Mouse (Mus musculus) neural tube, embryonic 11.5 days (tissue): ENCODE measurements at regions not wholly inside any gene's neighbourhood (a gene's known extent, or its start where the extent isn't known, plus 50 kb on each side); places are given as distances from the start of the nearest gene placed in this dataset.
"Not testable (repeated sequence)": the region's sequence is repeated elsewhere in the genome, so short reads cannot be mapped to it uniquely, and the experiment has no call there.

Experiments
- ATAC-seq: fragments of 200-750 bp; cut with Nextera tagmentation; 2 replicates; pipeline ENCODE4 v1.8.0; 2017; ENCODE audit warnings: moderate number of reproducible peaks, mild to moderate bottlenecking, moderate TSS enrichment, moderate library complexity; ENCODE audit not compliant: insufficient read depth, low FRiP score, low TSS enrichment
- DNase-seq: peaks from one replicate; pipeline ENCODE4 v3.0.0-alpha.2; 2015; ENCODE audit warnings: low spot score
- H3K27ac ChIP-seq: fragments of 300-500 bp; sonication (generic); 2 replicates; pipeline ENCODE4 v1.5.1; 2014; ENCODE audit warnings: low read depth, mild to moderate bottlenecking, low read length
- H3K27me3 ChIP-seq: fragments of 300-500 bp; sonication (generic); 2 replicates; pipeline ENCODE4 v1.6.1; 2014; ENCODE audit warnings: mild to moderate bottlenecking, low read length, mixed read lengths; ENCODE audit not compliant: control insufficient read depth, insufficient read depth
- H3K36me3 ChIP-seq: fragments of 300-500 bp; sonication (generic); 2 replicates; pipeline ENCODE4 v1.6.1; 2014; ENCODE audit warnings: mild to moderate bottlenecking, low read length, moderate library complexity, mixed read lengths; ENCODE audit not compliant: control insufficient read depth, insufficient read depth
- H3K4me1 ChIP-seq: fragments of 300-500 bp; sonication (generic); 2 replicates; pipeline ENCODE4 v1.6.1; 2014; ENCODE audit warnings: low read length, mixed read lengths; ENCODE audit not compliant: control insufficient read depth, insufficient read depth
- H3K4me2 ChIP-seq: fragments of 300-500 bp; sonication (generic); 2 replicates; pipeline ENCODE4 v1.6.1; 2014; ENCODE audit warnings: low read depth, mild to moderate bottlenecking, moderate library complexity
- H3K4me3 ChIP-seq: fragments of 300-500 bp; sonication (generic); 2 replicates; pipeline ENCODE4 v1.5.1; 2014; ENCODE audit warnings: low read depth, low read length
- H3K9ac ChIP-seq: fragments of 300-500 bp; sonication (generic); 2 replicates; pipeline ENCODE4 v1.6.1; 2014; ENCODE audit warnings: mild to moderate bottlenecking, low read length
- H3K9me3 ChIP-seq: fragments of 300-500 bp; sonication (generic); 2 replicates; pipeline ENCODE4 v1.6.1; 2016; ENCODE audit warnings: low read length; ENCODE audit not compliant: control insufficient read depth
- WGBS: fragments of 180-500 bp; shearing (Covaris S2); extraction: QIAGEN DNeasy Blood & Tissue Kit; methylation state at CpG from one replicate; pipeline ENCODE4 v1.1.7; 2014; 5-methylcytosine and 5-hydroxymethylcytosine counted together

GRCm38 (mm10) chr3:8123641-8124040 lies 1486.2 kb downstream of the Zfp704 start:
- H3K27me3 ChIP-seq, H3K4me1 ChIP-seq, H3K9me3 ChIP-seq, H3K9ac ChIP-seq, H3K36me3 ChIP-seq, DNase-seq, H3K4me3 ChIP-seq, H3K4me2 ChIP-seq, H3K27ac ChIP-seq, ATAC-seq: not testable (repeated sequence)
- WGBS = 49% methylated on average over 1 of the region's 1 CpGs

GRCm38 (mm10) chr3:8123141-8123540 lies 1486.7 kb downstream of the Zfp704 start:
- Histone ChIP-seq H3K9me3 (no peaks in the 10 kb centered on the region), H3K4me1 (no peaks in the 10 kb centered on the region), H3K4me2 (no peak overlapping the region), H3K27me3 (no peaks in the 10 kb centered on the region), H3K27ac (no peak overlapping the region), H3K4me3 (no peak overlapping the region), H3K36me3 (no peaks in the 10 kb centered on the region), H3K9ac (no peak overlapping the region)
- 70% methylated on average over 3 of the region's 3 CpGs for WGBS
- DNase-seq (no peak), ATAC-seq (no peak)

- Histone ChIP-seq H3K9ac (no peak overlapping the region), H3K27ac (no peak overlapping the region), H3K4me1 (no peaks in the 10 kb centered on the region), H3K4me3 (no peak overlapping the region), H3K9me3 (no peaks in the 10 kb centered on the region), H3K4me2 (no peak overlapping the region), H3K36me3 (no peaks in the 10 kb centered on the region), H3K27me3 (no peaks in the 10 kb centered on the region)
- DNase-seq (no peak), ATAC-seq (no peak)
- WGBS = 88% methylated on average over 1 of the region's 1 CpGs
Measured at GRCm38 (mm10) chr3:8098291-8098690, 1478.0 kb upstream of the 1700008P02Rik start.

GRCm38 (mm10) chr3:8084749-8085148 lies 1464.5 kb upstream of the 1700008P02Rik start:
- WGBS = 74% methylated on average over 2 of the region's 2 CpGs
- DNase-seq = no peak
- H3K27ac ChIP-seq = no peak overlapping the region

GRCm38 (mm10) chr3:8053711-8054110 lies 1433.5 kb upstream of the 1700008P02Rik start:
- Histone ChIP-seq H3K4me1 (no peaks in the 10 kb centered on the region), H3K9ac (no peak overlapping the region), H3K27ac (no peak overlapping the region), H3K4me3 (no peak overlapping the region), H3K9me3 (no peaks in the 10 kb centered on the region), H3K36me3 (no peaks in the 10 kb centered on the region), H3K4me2 (no peak overlapping the region), H3K27me3 (no peaks in the 10 kb centered on the region)
- no peak for ATAC-seq
- no peak for DNase-seq

More at GRCm38 (mm10) chr3:8084749-8085148, 1464.5 kb upstream of the 1700008P02Rik start:
- no peak overlapping the region for H3K4me3 ChIP-seq
- no peak overlapping the region for H3K4me2 ChIP-seq
- no peaks in the 10 kb centered on the region for H3K9me3 ChIP-seq
- H3K9ac ChIP-seq = no peak overlapping the region
- ATAC-seq = no peak
- H3K36me3 ChIP-seq = no peaks in the 10 kb centered on the region
- no peaks in the 10 kb centered on the region for H3K27me3 ChIP-seq
- no peaks in the 10 kb centered on the region for H3K4me1 ChIP-seq

- 89% methylated on average over 4 of the region's 4 CpGs for WGBS
- H3K27me3 ChIP-seq = no peaks in the 10 kb centered on the region
- H3K36me3 ChIP-seq = no peaks in the 10 kb centered on the region
- DNase-seq = no peak
- no peaks in the 10 kb centered on the region for H3K9me3 ChIP-seq
- H3K4me3 ChIP-seq = no peak overlapping the region
- no peak overlapping the region for H3K4me2 ChIP-seq
- no peak overlapping the region for H3K9ac ChIP-seq
- no peak for ATAC-seq
- no peaks in the 10 kb centered on the region for H3K4me1 ChIP-seq
- H3K27ac ChIP-seq = no peak overlapping the region
Measured at GRCm38 (mm10) chr3:8051167-8051566, 1430.9 kb upstream of the 1700008P02Rik start.

- Histone ChIP-seq H3K4me2 (no peak overlapping the region), H3K4me3 (no peak overlapping the region), H3K27ac (no peak overlapping the region), H3K9ac (no peak overlapping the region), H3K9me3 (no peaks in the 10 kb centered on the region), H3K36me3 (no peaks in the 10 kb centered on the region), H3K4me1 (no peaks in the 10 kb centered on the region), H3K27me3 (no peaks in the 10 kb centered on the region)
- 75% methylated on average over 1 of the region's 1 CpGs for WGBS
- ATAC-seq = peak; percentile 61; the same call in 1 of the 2 replicates
- DNase-seq = no peak
Measured at GRCm38 (mm10) chr3:8049706-8050105, 1429.5 kb upstream of the 1700008P02Rik start.

GRCm38 (mm10) chr3:8046348-8046747 lies 1426.1 kb upstream of the 1700008P02Rik start:
- 59% methylated on average over 3 of the region's 3 CpGs for WGBS
- Histone ChIP-seq H3K36me3 (no peaks in the 10 kb centered on the region), H3K9ac (no peak overlapping the region), H3K4me3 (no peak overlapping the region), H3K27me3 (no peaks in the 10 kb centered on the region), H3K4me2 (no peak overlapping the region), H3K4me1 (no peaks in the 10 kb centered on the region), H3K27ac (no peak overlapping the region), H3K9me3 (no peaks in the 10 kb centered on the region)
- ATAC-seq (no peak), DNase-seq (no peak)

GRCm38 (mm10) chr3:8036697-8037096 lies 1416.5 kb upstream of the 1700008P02Rik start:
- no peak overlapping the region for H3K4me2 ChIP-seq
- H3K36me3 ChIP-seq = no peaks in the 10 kb centered on the region
- WGBS = 40% methylated on average over 1 of the region's 1 CpGs
- ATAC-seq (0 out of 2 replicates have a peak, but pooled peaks have one; percentile 39), DNase-seq (no peak)
- no peak overlapping the region for H3K27ac ChIP-seq
- no peaks in the 10 kb centered on the region; the same call in 1 of the 2 replicates for H3K9me3 ChIP-seq
- H3K9ac ChIP-seq = no peak overlapping the region
- no peaks in the 10 kb centered on the region for H3K27me3 ChIP-seq
- H3K4me1 ChIP-seq = 0 out of 2 replicates have a peak, but pooled peaks cover 3% of the 10 kb centered on the region
- H3K4me3 ChIP-seq = no peak overlapping the region
